Mouse (Mus musculus) heart, embryonic 11.5 days (tissue): Measurements from ENCODE around the gene Ppp1ca. TPM values are rescaled to one million over a fixed set of nuclear protein-coding genes. Genes with fewer than 3 reads are reported as not detected.

Experiments used
- ATAC-seq: fragments of 200-750 bp; cut with Nextera tagmentation; replicated peaks from 2 replicates; pipeline ENCODE4 v1.8.0; 2017; ENCODE audit warnings: moderate library complexity; ENCODE audit not compliant: insufficient number of reproducible peaks, low FRiP score, low TSS enrichment
- H3K27ac ChIP-seq: fragments of 300-500 bp; sonication (generic); 2 replicates; pipeline ENCODE4 v1.5.1; 2014; ENCODE audit warnings: mild to moderate bottlenecking, low read depth, low read length
- H3K27me3 ChIP-seq: fragments of 300-500 bp; sonication (generic); 2 replicates; pipeline ENCODE4 v1.6.1; 2014; ENCODE audit warnings: mild to moderate bottlenecking, low read length, mixed read lengths; ENCODE audit not compliant: control insufficient read depth, insufficient read depth
- H3K36me3 ChIP-seq: fragments of 300-500 bp; sonication (generic); 2 replicates; pipeline ENCODE4 v1.6.1; 2014; ENCODE audit warnings: mild to moderate bottlenecking, low read length, moderate library complexity, mixed read lengths; ENCODE audit not compliant: control insufficient read depth, insufficient read depth
- H3K4me1 ChIP-seq: fragments of 300-500 bp; sonication (generic); 2 replicates; pipeline ENCODE4 v1.6.1; 2014; ENCODE audit warnings: low read length; ENCODE audit not compliant: control insufficient read depth, insufficient read depth
- H3K4me2 ChIP-seq: fragments of 300-500 bp; sonication (generic); 2 replicates; pipeline ENCODE4 v1.6.1; 2014; ENCODE audit warnings: mild to moderate bottlenecking, moderate library complexity
- H3K4me3 ChIP-seq: fragments of 300-500 bp; sonication (generic); 2 replicates; pipeline ENCODE4 v1.5.1; 2014; ENCODE audit warnings: low read depth, low read length
- H3K9ac ChIP-seq: fragments of 300-500 bp; sonication (generic); 2 replicates; pipeline ENCODE4 v1.6.1; 2014; ENCODE audit warnings: mild to moderate bottlenecking, low read depth, low read length, moderate library complexity
- H3K9me3 ChIP-seq: fragments of 300-500 bp; sonication (generic); replicated peaks from 2 replicates; pipeline ENCODE4 v1.6.1; 2016; ENCODE audit warnings: low read length; ENCODE audit not compliant: control insufficient read depth
- WGBS: fragments of 180-500 bp; shearing (Covaris S2); extraction: QIAGEN DNeasy Blood & Tissue Kit; methylation state at CpG from one replicate; pipeline ENCODE4 v1.1.7; 2014; ENCODE audit not compliant: insufficient replicate concordance; 5-methylcytosine and 5-hydroxymethylcytosine counted together
- polyA plus RNA-seq: library from polyadenylated mRNA; unstranded; fragments of >200 nt; fragmentation: Nextera tagmentation; extraction: Ambion mirVana; gene quantifications from 2 replicates; pipeline ENCODE4 v1.2.1, GENCODE M21; 2014

Gene Ppp1ca
- polyA plus RNA-seq, 1 experiment from 2014 or later, result 749 TPM

DNA sequence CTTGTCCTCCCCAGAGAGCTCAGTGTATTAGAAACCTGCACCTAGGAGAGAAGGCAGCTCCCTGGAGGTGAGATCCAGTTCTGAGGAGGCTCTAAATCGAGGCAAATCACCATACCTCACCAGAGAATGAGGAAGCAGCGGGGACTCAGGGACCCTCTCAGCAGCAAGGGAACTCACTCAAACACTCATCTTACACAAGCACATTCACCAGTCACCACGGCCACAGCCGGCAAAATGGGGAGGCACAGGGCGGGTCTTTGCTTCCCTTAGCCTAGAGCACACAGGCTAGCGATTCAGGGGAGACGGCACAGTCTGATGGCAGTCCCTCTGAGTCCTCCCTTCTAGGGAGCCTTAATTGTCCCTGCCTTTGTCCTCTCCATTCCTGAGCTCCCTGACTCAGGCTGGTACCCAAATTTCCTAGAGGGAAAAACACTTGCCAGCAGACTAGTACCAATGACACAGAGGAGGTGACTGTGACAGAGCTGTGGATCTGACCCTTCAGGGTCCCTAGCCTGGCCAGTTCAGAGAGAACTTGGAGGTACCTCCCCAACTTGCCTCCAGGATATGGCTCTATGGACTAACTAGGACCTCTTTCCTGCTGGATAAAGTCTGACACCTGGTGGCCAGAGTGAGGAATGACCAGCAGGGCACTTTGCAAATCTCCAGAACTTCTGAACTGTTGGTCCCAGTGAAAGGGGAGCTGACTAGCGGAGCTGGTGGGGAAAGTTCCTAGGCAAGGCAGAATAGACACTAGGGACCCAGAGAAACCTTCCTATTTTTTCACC lies 36.2 kb downstream of the Ppp1ca start:
- 17% methylated on average over 8 of the region's 8 CpGs for WGBS

DNA sequence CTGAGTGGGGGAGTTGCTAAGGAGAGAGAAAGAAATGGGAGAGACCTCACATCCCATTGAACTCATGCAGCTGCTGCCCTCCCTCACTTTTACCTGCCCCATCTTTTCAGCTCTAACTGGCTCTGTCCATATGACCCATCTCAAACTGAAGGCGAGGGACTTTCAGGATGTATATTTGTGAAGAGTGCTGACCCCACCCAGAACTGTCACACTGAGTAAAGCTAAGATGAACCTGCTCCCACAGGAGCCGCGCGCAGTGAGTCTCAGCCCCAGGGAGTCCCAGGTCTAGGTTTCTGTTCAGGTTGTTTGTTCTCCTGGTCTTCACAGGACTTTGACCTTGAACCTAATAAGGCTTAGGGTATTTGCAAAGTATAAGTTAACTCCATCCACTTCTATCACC lies 37.0 kb downstream of the Ppp1ca start:
- no peak overlapping the region for H3K27ac ChIP-seq
- no peak overlapping the region for H3K9ac ChIP-seq
- WGBS, result 66% methylated on average over 4 of the region's 4 CpGs
- no peak overlapping the region for H3K4me3 ChIP-seq
- peaks cover 7% of the 10 kb centered on the region; the same call in 1 of the 2 replicates for H3K4me1 ChIP-seq
- ATAC-seq, result no peak
- peaks cover 10% of the 10 kb centered on the region; the same call in 1 of the 2 replicates for H3K27me3 ChIP-seq
- no peak overlapping the region for H3K4me2 ChIP-seq
- H3K36me3 ChIP-seq, result no peaks in the 10 kb centered on the region
- no peaks in the 10 kb centered on the region for H3K9me3 ChIP-seq

More for the DNA sequence above, 36.2 kb downstream of the Ppp1ca start:
- H3K4me3 ChIP-seq, result no peak overlapping the region
- H3K9ac ChIP-seq, result no peak overlapping the region
- no peak overlapping the region for H3K27ac ChIP-seq
- H3K36me3 ChIP-seq, result no peaks in the 10 kb centered on the region
- no peak overlapping the region for H3K4me2 ChIP-seq
- no peak for ATAC-seq
- peaks cover 7% of the 10 kb centered on the region; the same call in 1 of the 2 replicates for H3K4me1 ChIP-seq
- no peaks in the 10 kb centered on the region for H3K9me3 ChIP-seq
- H3K27me3 ChIP-seq, result peaks cover 10% of the 10 kb centered on the region; the same call in 1 of the 2 replicates

DNA sequence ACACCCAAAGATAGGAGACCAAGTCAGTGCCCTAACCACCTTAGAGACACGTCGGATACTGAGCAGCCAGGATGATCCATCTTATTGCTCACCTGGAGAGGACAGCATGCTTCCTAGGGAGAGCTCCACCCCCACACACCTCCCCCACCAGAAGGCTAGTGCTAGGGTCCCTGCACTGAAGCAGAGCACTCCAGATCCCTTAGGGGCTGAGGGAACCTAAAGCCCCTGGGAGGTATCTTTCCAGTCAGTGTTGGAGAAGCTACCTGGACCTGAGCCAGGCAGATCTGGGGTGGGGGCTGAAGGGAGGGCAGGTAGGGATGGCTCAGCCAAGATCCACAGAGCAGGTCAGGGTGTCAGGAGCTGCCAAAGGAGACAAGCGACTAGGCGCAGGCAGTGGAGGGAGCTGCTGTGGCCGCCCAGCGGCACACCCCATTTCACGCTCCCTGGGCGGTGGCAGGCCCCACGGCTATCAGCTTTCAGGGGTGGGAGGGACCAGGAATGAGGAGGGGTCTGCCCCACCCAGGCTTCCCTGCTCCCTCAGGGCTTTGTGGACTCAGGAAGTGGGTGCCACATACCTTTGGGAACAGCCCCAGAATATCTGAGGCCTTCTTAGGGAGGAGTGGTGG lies 37.7 kb downstream of the Ppp1ca start:
- H3K4me3 ChIP-seq, result no peak overlapping the region
- no peak for ATAC-seq
- no peak overlapping the region for H3K4me2 ChIP-seq
- H3K36me3 ChIP-seq, result no peaks in the 10 kb centered on the region
- H3K4me1 ChIP-seq, result peaks cover 7% of the 10 kb centered on the region; the same call in 1 of the 2 replicates
- peaks cover 10% of the 10 kb centered on the region; the same call in 1 of the 2 replicates for H3K27me3 ChIP-seq
- no peak overlapping the region for H3K27ac ChIP-seq
- no peaks in the 10 kb centered on the region for H3K9me3 ChIP-seq
- peak overlapping the region; percentile 35; the same call in 1 of the 2 replicates for H3K9ac ChIP-seq
- WGBS, result 37% methylated on average over 9 of the region's 9 CpGs

DNA sequence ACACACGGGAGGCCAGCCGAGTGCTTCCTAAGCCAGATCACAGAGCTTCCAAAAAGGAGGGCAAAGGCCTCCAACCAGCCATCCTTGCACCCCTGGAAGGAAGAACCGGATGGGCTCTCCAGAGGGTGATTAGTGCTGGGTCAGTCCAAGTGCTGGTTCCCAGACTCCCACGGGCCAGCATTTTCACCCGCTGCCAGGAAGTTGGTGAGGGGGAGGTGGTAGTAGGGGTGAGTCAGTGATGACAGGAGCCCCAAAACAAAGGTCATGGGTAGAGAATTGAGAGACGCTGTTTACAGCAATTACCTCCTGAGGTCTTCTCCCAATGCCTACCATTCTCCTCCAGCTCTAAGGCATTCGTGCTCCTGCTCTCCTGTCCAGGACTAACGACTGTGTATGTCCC lies 38.5 kb downstream of the Ppp1ca start:
- 68% methylated on average over 8 of the region's 8 CpGs for WGBS
- Histone ChIP-seq H3K36me3 (no peaks in the 10 kb centered on the region), H3K4me1 (peaks cover 7% of the 10 kb centered on the region; the same call in 1 of the 2 replicates), H3K27ac (no peak overlapping the region), H3K9ac (no peak overlapping the region), H3K4me2 (no peak overlapping the region), H3K4me3 (no peak overlapping the region), H3K9me3 (no peaks in the 10 kb centered on the region), H3K27me3 (peaks cover 10% of the 10 kb centered on the region; the same call in 1 of the 2 replicates)
- no peak for ATAC-seq

DNA sequence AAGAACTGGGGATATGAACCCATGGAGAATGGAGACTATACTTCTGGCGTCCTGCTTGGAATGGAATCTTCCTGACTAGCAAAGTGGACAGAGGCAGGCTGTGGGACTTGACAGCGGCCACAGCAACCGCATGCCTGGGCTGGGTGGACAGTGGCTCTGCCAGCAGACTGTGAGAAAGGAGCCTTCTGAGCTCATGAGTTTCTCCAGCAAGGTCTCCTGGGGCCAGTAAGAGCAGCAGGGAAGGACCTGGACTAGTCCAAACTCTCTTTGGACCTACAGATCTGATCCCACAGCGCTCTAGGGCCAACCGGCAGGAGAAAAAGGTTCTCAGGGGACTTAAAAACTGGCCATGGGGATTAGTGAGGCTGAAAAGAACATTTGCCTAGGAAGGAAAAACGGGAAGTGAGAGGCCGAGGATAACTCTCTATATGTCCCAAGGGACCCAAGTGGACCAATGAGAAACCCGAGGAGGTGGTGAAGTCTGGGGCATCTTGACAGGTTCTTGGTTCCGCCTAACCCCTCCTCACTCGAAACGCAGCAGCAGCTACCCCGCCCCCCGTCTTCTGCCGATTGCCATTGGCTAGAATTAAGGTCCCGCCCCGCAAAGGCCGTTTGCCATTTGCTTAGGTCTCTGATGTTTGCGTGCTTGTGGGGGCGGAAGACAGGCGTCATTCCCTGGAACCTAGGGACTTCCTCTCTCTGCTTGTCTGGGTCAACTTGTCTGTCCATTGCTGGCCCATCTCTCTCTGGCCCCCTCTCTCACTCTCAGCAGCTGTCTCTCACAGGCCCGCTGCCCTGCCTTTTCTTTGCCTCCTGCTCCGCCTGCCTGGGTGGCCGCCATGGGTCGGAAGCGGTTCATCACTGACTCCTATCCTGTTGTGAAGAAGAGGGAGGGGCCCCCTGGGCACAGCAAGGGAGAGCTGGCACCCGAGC lies 39.7 kb downstream of the Ppp1ca start, which contains the start of gene Pold4:
Gene Pold4 (plus strand): TSS at position 647 of the 933 bp plus-strand sequence.
- WGBS, result 11% methylated on average over 26 of the region's 26 CpGs
- H3K4me2 ChIP-seq, result peak within 1 kb of the TSS; percentile 87
- ATAC-seq, result peak; percentile 86
- H3K9me3 ChIP-seq, result no peaks in the 10 kb centered on the region
- H3K27me3 ChIP-seq, result peaks cover 10% of the 10 kb centered on the region; the same call in 1 of the 2 replicates
- H3K4me3 ChIP-seq, result peak within 1 kb of the TSS; percentile 67
- H3K4me1 ChIP-seq, result peaks cover 7% of the 10 kb centered on the region; the same call in 1 of the 2 replicates
- no peaks in the 10 kb centered on the region for H3K36me3 ChIP-seq
- peak within 1 kb of the TSS; percentile 87 for H3K27ac ChIP-seq
- H3K9ac ChIP-seq, result peak within 1 kb of the TSS; percentile 77

DNA sequence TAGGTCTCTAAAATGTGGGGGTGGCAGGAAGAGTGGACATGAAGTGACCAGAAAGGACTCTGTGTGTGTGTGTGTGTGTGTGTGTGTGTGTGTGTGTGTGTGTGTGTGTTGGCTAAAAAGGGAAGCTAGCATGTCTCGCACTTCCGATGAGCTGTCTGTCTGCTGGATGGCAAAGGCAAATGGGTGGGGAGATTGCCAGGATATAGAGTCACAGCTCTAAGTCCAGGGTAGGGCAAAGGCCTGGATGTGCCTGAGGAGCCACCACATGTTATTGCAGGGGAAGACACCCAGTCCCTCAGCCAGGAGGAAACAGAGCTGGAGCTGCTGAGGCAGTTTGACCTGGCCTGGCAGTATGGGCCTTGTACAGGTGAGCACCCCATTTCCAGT lies 40.3 kb downstream of the Ppp1ca start:
- peaks cover 8% of the 10 kb centered on the region; the same call in 1 of the 2 replicates for H3K27me3 ChIP-seq
- 41% methylated on average over 2 of the region's 2 CpGs for WGBS
- H3K4me2 ChIP-seq, result peak overlapping the region; percentile 87
- ATAC-seq, result no peak
- H3K27ac ChIP-seq, result peak overlapping the region; percentile 87
- H3K4me3 ChIP-seq, result peak overlapping the region; percentile 67
- H3K4me1 ChIP-seq, result peaks cover 7% of the 10 kb centered on the region; the same call in 1 of the 2 replicates
- peak overlapping the region; percentile 77 for H3K9ac ChIP-seq
- H3K9me3 ChIP-seq, result no peaks in the 10 kb centered on the region
- no peaks in the 10 kb centered on the region for H3K36me3 ChIP-seq

DNA sequence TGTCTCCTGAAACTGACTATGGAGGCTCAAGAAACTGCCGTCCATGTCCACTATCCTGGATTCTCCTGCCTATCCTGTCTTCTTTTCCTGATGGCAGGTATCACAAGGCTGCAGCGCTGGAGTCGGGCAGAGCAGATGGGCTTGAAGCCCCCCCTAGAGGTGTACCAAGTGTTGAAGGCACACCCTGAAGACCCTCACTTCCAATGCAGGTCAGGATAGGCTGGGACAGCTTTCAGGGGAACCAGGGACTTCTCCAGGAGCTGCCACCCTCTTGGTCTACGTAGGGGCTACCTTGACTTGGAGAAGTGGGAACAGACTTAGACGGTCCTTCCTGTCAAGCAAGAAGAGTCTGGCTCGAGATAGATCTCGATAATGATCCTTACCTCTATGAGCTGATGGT lies 40.8 kb downstream of the Ppp1ca start:
- 79% methylated on average over 7 of the region's 7 CpGs for WGBS
- Histone ChIP-seq H3K36me3 (no peaks in the 10 kb centered on the region), H3K4me1 (peaks cover 7% of the 10 kb centered on the region; the same call in 1 of the 2 replicates), H3K4me3 (peak overlapping the region; percentile 67), H3K9me3 (no peaks in the 10 kb centered on the region), H3K4me2 (peak overlapping the region; percentile 87), H3K27me3 (peaks cover 3% of the 10 kb centered on the region; the same call in 1 of the 2 replicates), H3K9ac (peak overlapping the region; percentile 77; the same call in 1 of the 2 replicates), H3K27ac (no peak overlapping the region)
- no peak for ATAC-seq

DNA sequence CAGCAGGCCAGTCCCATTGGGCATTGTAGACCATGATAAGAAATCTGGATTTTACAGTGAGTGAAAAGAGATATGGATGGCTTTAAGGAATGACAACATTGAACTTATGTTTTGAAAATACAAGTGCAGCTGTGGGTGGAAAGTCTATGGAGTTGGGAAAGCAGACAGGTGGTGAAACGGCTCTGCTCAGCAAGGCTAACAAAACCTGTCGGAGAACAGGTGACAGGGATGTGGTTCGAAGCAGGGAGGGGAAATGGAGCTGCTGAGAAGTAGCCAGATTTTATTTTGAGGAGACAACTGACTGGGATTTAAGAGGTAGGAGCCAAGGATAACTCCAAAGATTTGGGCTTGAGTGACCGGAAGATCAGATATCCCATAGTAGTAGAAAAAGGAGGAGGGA lies 42.7 kb downstream of the Ppp1ca start:
- ATAC-seq, result no peak
- peaks cover 7% of the 10 kb centered on the region; the same call in 1 of the 2 replicates for H3K4me1 ChIP-seq
- H3K27ac ChIP-seq, result no peak overlapping the region
- H3K9ac ChIP-seq, result no peak overlapping the region
- 73% methylated on average over 4 of the region's 4 CpGs for WGBS
- no peaks in the 10 kb centered on the region for H3K36me3 ChIP-seq
- no peaks in the 10 kb centered on the region for H3K9me3 ChIP-seq
- no peak overlapping the region for H3K4me3 ChIP-seq
- no peak overlapping the region for H3K4me2 ChIP-seq
- no peaks in the 10 kb centered on the region; the same call in 1 of the 2 replicates for H3K27me3 ChIP-seq
